Mouse (Mus musculus) intestine, embryonic 16.5 days (tissue): ENCODE measurements at regions not wholly inside any gene's neighbourhood (a gene's known extent, or its start where the extent isn't known, plus 50 kb on each side); places are given as distances from the start of the nearest gene placed in this dataset.
A peak's percentile ranks its signal among the peaks of the same experiment; 100 is the strongest.

Experiments
- ATAC-seq: fragments of 200-750 bp; cut with Nextera tagmentation; 2 replicates; pipeline ENCODE4 v1.8.0; 2017; ENCODE audit warnings: moderate TSS enrichment, moderate library complexity
- H3K27ac ChIP-seq: fragments of 300-500 bp; sonication (generic); 2 replicates; pipeline ENCODE4 v1.5.1; 2014; ENCODE audit warnings: mild to moderate bottlenecking, low read length
- H3K27me3 ChIP-seq: fragments of 300-500 bp; sonication (generic); replicated peaks from 2 replicates; pipeline ENCODE4 v1.6.1; 2014; ENCODE audit warnings: low read length, control low read depth, mixed read lengths; ENCODE audit not compliant: control insufficient read depth, insufficient read depth
- H3K36me3 ChIP-seq: fragments of 300-500 bp; sonication (generic); 2 replicates; pipeline ENCODE4 v1.6.1; 2014; ENCODE audit warnings: low read length, control low read depth; ENCODE audit not compliant: control insufficient read depth, insufficient read depth
- H3K4me1 ChIP-seq: fragments of 300-500 bp; sonication (generic); 2 replicates; pipeline ENCODE4 v1.6.1; 2014; ENCODE audit warnings: low read length, control low read depth, mixed read lengths; ENCODE audit not compliant: control insufficient read depth, insufficient read depth
- H3K4me2 ChIP-seq: fragments of 300-500 bp; sonication (generic); 2 replicates; pipeline ENCODE4 v1.6.1; 2014; ENCODE audit warnings: low read depth, low read length, control low read depth
- H3K4me3 ChIP-seq: fragments of 300-500 bp; sonication (generic); 2 replicates; pipeline ENCODE4 v1.5.1; 2014; ENCODE audit warnings: mild to moderate bottlenecking, low read length
- H3K9ac ChIP-seq: fragments of 300-500 bp; sonication (generic); 2 replicates; pipeline ENCODE4 v1.6.1; 2014; ENCODE audit warnings: low read depth, low read length
- H3K9me3 ChIP-seq: fragments of 300-500 bp; sonication (generic); 2 replicates; pipeline ENCODE4 v1.6.1; 2016; ENCODE audit warnings: low read length, control low read depth; ENCODE audit not compliant: control insufficient read depth
- WGBS: fragments of 180-500 bp; shearing (Covaris S2); extraction: QIAGEN DNeasy Blood & Tissue Kit; methylation state at CpG from one replicate; pipeline ENCODE4 v1.1.7; 2014; 5-methylcytosine and 5-hydroxymethylcytosine counted together

- no peak overlapping the region for H3K4me2 ChIP-seq
- ATAC-seq: no peak
- H3K9ac ChIP-seq: no peak overlapping the region
- H3K4me1 ChIP-seq: peaks cover 14% of the 10 kb centered on the region
- no peaks in the 10 kb centered on the region for H3K36me3 ChIP-seq
- no peaks in the 10 kb centered on the region for H3K9me3 ChIP-seq
- H3K4me3 ChIP-seq: no peak overlapping the region
- H3K27ac ChIP-seq: no peak overlapping the region
- H3K27me3 ChIP-seq: peaks cover 18% of the 10 kb centered on the region
- 3% methylated on average over 6 of the region's 6 CpGs for WGBS
These were observed 223.6 kb upstream of the Nfe2l3 start for GRCm38 (mm10) chr6:51208660-51209396.

DNA sequence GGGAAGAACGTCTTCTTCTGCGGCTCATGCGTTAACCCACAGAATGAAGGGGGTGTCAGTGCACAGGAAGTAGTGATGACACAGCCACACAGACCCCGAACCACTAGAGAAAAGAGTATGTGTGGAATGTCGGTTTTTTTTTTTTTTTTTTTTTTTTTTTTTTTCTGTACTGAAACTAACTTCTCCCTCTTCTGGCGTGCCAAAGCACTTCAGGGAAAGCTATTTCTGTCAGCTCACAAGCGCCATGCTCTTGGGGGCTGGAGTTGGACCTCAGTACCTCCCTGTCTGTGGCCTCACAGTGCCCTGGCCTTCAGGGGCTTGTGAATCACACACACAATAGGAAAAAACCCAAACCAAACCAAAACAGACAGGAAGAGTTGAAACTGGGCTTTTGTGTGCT is 221.1 kb upstream of the Nfe2l3 start:
- Histone ChIP-seq H3K9ac (no peak overlapping the region), H3K4me1 (peaks cover 15% of the 10 kb centered on the region), H3K27me3 (peaks cover 13% of the 10 kb centered on the region), H3K27ac (no peak overlapping the region), H3K36me3 (no peaks in the 10 kb centered on the region), H3K4me2 (no peak overlapping the region), H3K9me3 (no peaks in the 10 kb centered on the region), H3K4me3 (no peak overlapping the region)
- no peak for ATAC-seq
- WGBS: 19% methylated on average over 7 of the region's 7 CpGs

- Histone ChIP-seq H3K4me2 (no peak overlapping the region), H3K9me3 (no peaks in the 10 kb centered on the region), H3K36me3 (no peaks in the 10 kb centered on the region), H3K27me3 (peaks cover 8% of the 10 kb centered on the region; the same call in 1 of the 2 replicates), H3K4me1 (peaks cover 17% of the 10 kb centered on the region), H3K9ac (no peak overlapping the region), H3K4me3 (no peak overlapping the region), H3K27ac (no peak overlapping the region)
- 90% methylated on average over 8 of the region's 8 CpGs for WGBS
- ATAC-seq: no peak
These were observed 220.3 kb upstream of the Nfe2l3 start for GRCm38 (mm10) chr6:51212216-51212615.

DNA sequence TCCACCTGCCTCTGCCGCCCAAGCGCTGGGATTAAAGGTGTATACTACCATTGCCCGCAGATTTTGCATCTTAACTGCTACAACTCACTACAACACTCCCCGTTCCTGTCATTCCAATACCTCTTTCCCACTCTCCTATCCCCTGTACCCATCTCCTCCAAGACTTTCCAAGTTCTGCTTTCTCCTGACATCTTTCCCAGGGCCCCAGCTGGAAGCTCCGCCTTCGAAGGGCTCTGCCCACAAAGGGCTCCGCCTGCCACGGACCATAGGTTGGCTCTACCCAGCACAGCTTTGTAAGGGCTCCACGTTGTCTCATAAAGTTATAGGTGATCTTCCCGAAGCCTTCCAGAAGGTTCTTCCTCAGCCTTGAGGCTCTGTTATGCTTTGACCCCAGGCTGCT is 217.1 kb upstream of the Nfe2l3 start:
- 87% methylated on average over 10 of the region's 10 CpGs for WGBS
- Histone ChIP-seq H3K27ac (no peak overlapping the region), H3K4me1 (peaks cover 8% of the 10 kb centered on the region; the same call in 1 of the 2 replicates), H3K9ac (no peak overlapping the region), H3K4me3 (no peak overlapping the region), H3K4me2 (no peak overlapping the region), H3K27me3 (no peaks in the 10 kb centered on the region), H3K9me3 (no peaks in the 10 kb centered on the region), H3K36me3 (no peaks in the 10 kb centered on the region)
- no peak for ATAC-seq

- no peak overlapping the region for H3K4me3 ChIP-seq
- ATAC-seq: no peak
- H3K9ac ChIP-seq: no peak overlapping the region
- 52% methylated on average over 8 of the region's 8 CpGs for WGBS
- no peaks in the 10 kb centered on the region for H3K9me3 ChIP-seq
- no peaks in the 10 kb centered on the region for H3K36me3 ChIP-seq
- no peak overlapping the region for H3K4me2 ChIP-seq
- H3K4me1 ChIP-seq: peaks cover 11% of the 10 kb centered on the region; the same call in 1 of the 2 replicates
- no peak overlapping the region for H3K27ac ChIP-seq
- no peaks in the 10 kb centered on the region for H3K27me3 ChIP-seq
These were observed 216.0 kb upstream of the Nfe2l3 start for GRCm38 (mm10) chr6:51216472-51216871.

DNA sequence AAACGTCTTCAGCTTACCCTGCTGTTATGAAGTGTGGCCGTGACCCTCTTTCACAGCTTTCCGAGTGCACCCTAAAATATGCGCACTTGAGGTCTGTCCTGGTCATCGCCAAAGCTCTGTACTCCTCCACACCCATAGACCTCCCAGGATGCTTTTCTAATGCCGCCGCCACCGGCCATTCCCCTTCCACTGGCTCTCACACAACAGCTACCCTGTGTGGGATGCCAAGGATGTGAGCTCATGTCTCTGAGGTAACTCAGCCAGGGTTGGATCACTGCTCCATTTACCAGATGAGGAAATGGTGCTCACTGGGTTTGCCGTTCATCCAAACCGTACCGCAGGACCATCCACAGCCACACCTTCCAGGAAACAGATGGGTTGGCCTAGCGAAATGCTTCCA is 212.8 kb upstream of the Nfe2l3 start:
- no peaks in the 10 kb centered on the region for H3K27me3 ChIP-seq
- no peak for ATAC-seq
- no peak overlapping the region for H3K27ac ChIP-seq
- H3K9me3 ChIP-seq: no peaks in the 10 kb centered on the region
- H3K4me1 ChIP-seq: peaks cover 6% of the 10 kb centered on the region; the same call in 1 of the 2 replicates
- H3K4me2 ChIP-seq: no peak overlapping the region
- H3K9ac ChIP-seq: no peak overlapping the region
- WGBS: 82% methylated on average over 12 of the region's 12 CpGs
- H3K4me3 ChIP-seq: no peak overlapping the region
- no peaks in the 10 kb centered on the region for H3K36me3 ChIP-seq

DNA sequence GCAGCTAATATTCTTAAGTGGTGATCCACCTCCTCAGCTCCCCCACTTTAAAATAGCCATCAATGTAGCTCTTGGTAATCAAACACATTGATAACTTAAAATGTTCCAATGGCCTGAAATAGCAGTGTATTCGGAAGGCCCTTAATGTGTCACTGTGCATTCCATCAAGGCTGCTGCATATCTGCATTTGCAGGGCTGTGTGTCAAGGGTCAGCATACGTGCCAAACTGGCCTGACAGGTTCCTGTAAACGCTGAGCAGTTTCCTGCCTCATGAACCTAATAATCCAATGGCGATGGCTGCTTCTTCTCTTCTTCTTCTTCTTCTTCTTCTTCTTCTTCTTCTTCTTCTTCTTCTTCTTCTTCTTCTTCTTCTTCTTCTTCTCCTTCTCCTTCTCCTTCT is 211.7 kb upstream of the Nfe2l3 start:
- Histone ChIP-seq H3K27me3 (no peaks in the 10 kb centered on the region), H3K27ac (no peak overlapping the region), H3K9ac (no peak overlapping the region), H3K4me2 (no peak overlapping the region), H3K36me3 (no peaks in the 10 kb centered on the region), H3K4me1 (peaks cover 6% of the 10 kb centered on the region; the same call in 1 of the 2 replicates), H3K4me3 (no peak overlapping the region), H3K9me3 (no peaks in the 10 kb centered on the region)
- 34% methylated on average over 4 of the region's 4 CpGs for WGBS
- ATAC-seq: peak; percentile 83

DNA sequence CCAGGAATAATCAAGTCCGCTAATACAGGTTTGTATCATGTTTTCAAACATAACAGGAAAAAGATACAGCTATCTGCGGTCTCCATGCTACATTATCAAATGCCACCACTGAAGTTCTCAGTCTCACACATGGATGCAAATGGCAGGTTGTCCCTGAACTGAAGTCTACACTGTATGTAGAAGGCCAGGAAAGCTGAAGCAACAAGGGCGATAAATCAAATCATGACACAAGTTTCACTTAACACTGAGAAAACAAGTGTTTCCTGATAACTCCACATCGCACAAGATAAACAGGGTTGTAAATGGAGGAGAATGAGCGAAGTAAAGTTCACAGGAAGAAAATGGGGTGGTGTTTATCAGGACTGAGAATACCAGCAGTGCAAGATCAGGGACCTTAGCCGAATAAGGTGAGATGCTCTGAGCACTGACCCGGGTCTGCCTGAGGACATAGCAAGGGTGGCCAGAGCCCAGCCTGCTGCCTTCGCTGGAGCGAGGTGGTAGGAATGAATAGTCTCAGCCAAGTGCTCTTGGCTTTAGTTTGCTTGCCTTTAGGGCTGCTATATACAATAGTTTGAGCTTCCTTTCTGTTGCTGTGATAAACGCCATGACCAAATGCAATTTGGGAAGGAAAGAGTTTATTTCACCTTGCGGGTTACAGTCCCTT is 196.3 kb upstream of the Nfe2l3 start:
- Histone ChIP-seq H3K4me1 (no peaks in the 10 kb centered on the region), H3K36me3 (no peaks in the 10 kb centered on the region), H3K9me3 (peaks cover under 1% of the 10 kb centered on the region; the same call in 1 of the 2 replicates), H3K9ac (no peak overlapping the region), H3K4me3 (no peak overlapping the region), H3K27ac (no peak overlapping the region), H3K27me3 (no peaks in the 10 kb centered on the region; the same call in 1 of the 2 replicates), H3K4me2 (no peak overlapping the region)
- ATAC-seq: peak; percentile 69
- WGBS: 62% methylated on average over 11 of the region's 11 CpGs

GRCm38 (mm10) chr6:51240039-51240438 is 192.4 kb upstream of the Nfe2l3 start:
- no peak overlapping the region for H3K4me2 ChIP-seq
- no peak overlapping the region for H3K4me3 ChIP-seq
- H3K9ac ChIP-seq: no peak overlapping the region
- H3K27me3 ChIP-seq: no peaks in the 10 kb centered on the region; the same call in 1 of the 2 replicates
- H3K27ac ChIP-seq: no peak overlapping the region
- peaks cover 5% of the 10 kb centered on the region; the same call in 1 of the 2 replicates for H3K9me3 ChIP-seq
- H3K36me3 ChIP-seq: no peaks in the 10 kb centered on the region
- no peak for ATAC-seq
- 85% methylated on average over 3 of the region's 3 CpGs for WGBS
- H3K4me1 ChIP-seq: no peaks in the 10 kb centered on the region
